Comparison of ENCODE assay signal across 7 mouse cellular contexts in genomic region chr2:27088071-27088644, GRCm38 (mm10). TPM values are rescaled to one million over a fixed set of nuclear protein-coding genes. Genes with fewer than 3 reads are reported as not detected.
DNase-seq lines count a peak whose midpoint lies in the region; ATAC-seq lines count a peak whose summit lies in the region.

No protein-coding gene starts in this region.

- H3K4me2 ChIP-seq in heart, embryonic 12.5 days = no peak overlapping the region
- no peak overlapping the region for H3K4me2 ChIP-seq in stomach, embryonic 16.5 days (ENCODE audit: low read depth, low read length)

- H3K36me3 ChIP-seq in heart, embryonic 12.5 days = peaks cover 5% of the 10 kb centered on the region; the same call in 1 of the 2 replicates
- no peaks in the 10 kb centered on the region for H3K36me3 ChIP-seq in stomach, embryonic 16.5 days (ENCODE audit: control insufficient read depth, insufficient read depth, low read length)

- peak; percentile 55; the same call in 1 of the 2 replicates for ATAC-seq in heart, embryonic 12.5 days (ENCODE audit: insufficient number of reproducible peaks, low FRiP score)
- ATAC-seq in stomach, embryonic 16.5 days (ENCODE audit: insufficient read depth, low FRiP score) = peak; percentile 62

- H3K27me3 ChIP-seq in heart, embryonic 12.5 days (replicated peaks) = no peaks in the 10 kb centered on the region
- H3K27me3 ChIP-seq in stomach, embryonic 16.5 days (ENCODE audit: control insufficient read depth, insufficient read depth, low read length) = no peaks in the 10 kb centered on the region

- peaks cover 57% of the 10 kb centered on the region for H3K4me1 ChIP-seq in heart, embryonic 12.5 days (replicated peaks)
- peaks cover 41% of the 10 kb centered on the region for H3K4me1 ChIP-seq in stomach, embryonic 16.5 days (ENCODE audit: control insufficient read depth, insufficient read depth, low read length)

- peak overlapping the region; percentile 48 for H3K27ac ChIP-seq in heart, embryonic 12.5 days (ENCODE audit: poor library complexity, severe bottlenecking)
- H3K27ac ChIP-seq in stomach, embryonic 16.5 days (ENCODE audit: low read length) = peak overlapping the region; percentile 81

- H3K9me3 ChIP-seq in heart, embryonic 12.5 days (replicated peaks) = no peaks in the 10 kb centered on the region
- H3K9me3 ChIP-seq in stomach, embryonic 16.5 days (replicated peaks; ENCODE audit: control insufficient read depth, low read length) = no peaks in the 10 kb centered on the region

- 55% methylated on average over 18 of the region's 18 CpGs for WGBS in heart, embryonic 12.5 days
- 33% methylated on average over 18 of the region's 18 CpGs for WGBS in stomach, embryonic 16.5 days

- no peak overlapping the region for H3K4me3 ChIP-seq in heart, embryonic 12.5 days
- H3K4me3 ChIP-seq in stomach, embryonic 16.5 days (replicated peaks; ENCODE audit: low read length) = no peak overlapping the region

- no peak overlapping the region for H3K9ac ChIP-seq in heart, embryonic 12.5 days
- H3K9ac ChIP-seq in stomach, embryonic 16.5 days (ENCODE audit: low read length) = no peak overlapping the region

- DNase-seq in adrenal gland, adult 18-20 months (ENCODE audit: low spot score in 2 of 2) = peak; percentile 23 to 55
- peak; percentile 73 for DNase-seq in adrenal gland, postnatal 10 days
- DNase-seq in kidney, postnatal 25 days = peak; percentile 78 to 91
- DNase-seq in layer of hippocampus, adult 8-10 months (ENCODE audit: low spot score in 2 of 2) = no peak
- no peak for DNase-seq in cerebellum, adult 9-10 months

RNA-seq across cellular contexts. Expression of gene Adamtsl2, which starts 9.0 kb away (rescaled TPM):
- total RNA-seq in adrenal gland, adult 18-20 months (2021) = 10 to 100 TPM; 20.4 to 23.7 TPM
- total RNA-seq in adrenal gland, postnatal 10 days (2021) = 10 to 100 TPM in 1 of 2 experiments, 1 to 10 TPM in 1; 8.1 to 15.9 TPM
- polyA plus RNA-seq in heart, embryonic 12.5 days (2016; fragmentation: Nextera tagmentation; extraction: Ambion mirVana) = 10.9 and 12.2 TPM in 2 replicates
- 3.6 and 4.0 TPM in 2 replicates for polyA plus RNA-seq in stomach, embryonic 16.5 days (2015; fragmentation: Nextera tagmentation; extraction: Ambion mirVana)
- 10 to 100 TPM in 2 of 4 experiments, 1 to 10 TPM in 2; 8.9 to 13.8 (median 11.1) TPM for total RNA-seq in layer of hippocampus, adult 8-10 months (2022)

RNA-seq across cellular contexts. Expression of gene Mymk, which starts 16.2 kb away (rescaled TPM):
- not detected for total RNA-seq in adrenal gland, adult 18-20 months (2021)
- total RNA-seq in adrenal gland, postnatal 10 days (2021) = 1 to 10 TPM in 1 of 2 experiments, under 1 TPM in 1; 0.45 to 2.7 TPM
- 0.17 and 0.18 TPM in 2 replicates for polyA plus RNA-seq in heart, embryonic 12.5 days (2016; fragmentation: Nextera tagmentation; extraction: Ambion mirVana)
- polyA plus RNA-seq in stomach, embryonic 16.5 days (2015; fragmentation: Nextera tagmentation; extraction: Ambion mirVana) = 0.60 and 9.8 TPM in 2 replicates
- total RNA-seq in layer of hippocampus, adult 8-10 months (2022) = 1 to 10 TPM in 3 of 4 experiments, under 1 TPM in 1; 0.54 to 2.7 (median 1.7) TPM

RNA-seq across cellular contexts. Expression of gene Fam163b, which starts 54.1 kb away (rescaled TPM):
- 1 to 10 TPM; 2.4 to 2.9 TPM for total RNA-seq in adrenal gland, adult 18-20 months (2021)
- 1 to 10 TPM; 2.0 TPM for total RNA-seq in adrenal gland, postnatal 10 days (2021)
- polyA plus RNA-seq in heart, embryonic 12.5 days (2016; fragmentation: Nextera tagmentation; extraction: Ambion mirVana) = 0.50 and 0.56 TPM in 2 replicates
- 0.04 and 0.10 TPM in 2 replicates for polyA plus RNA-seq in stomach, embryonic 16.5 days (2015; fragmentation: Nextera tagmentation; extraction: Ambion mirVana)
- 100 to 1,000 TPM in 2 of 4 experiments, 10 to 100 TPM in 2; 87.0 to 124 (median 100) TPM for total RNA-seq in layer of hippocampus, adult 8-10 months (2022)

Comparison
In these comparisons a context has a peak if more than half of its experiments do, and no peak if none do; other contexts are left out.
1. DNase-seq: peak in adrenal gland, adult 18-20 months (2 of 2), adrenal gland, postnatal 10 days (single experiment) and kidney, postnatal 25 days (2 of 2); none in layer of hippocampus, adult 8-10 months (0 of 2) and cerebellum, adult 9-10 months (single experiment).
2. RNA of gene Fam163b, which starts 54.1 kb away (total RNA-seq): 87.0 to 124 TPM in layer of hippocampus, adult 8-10 months; 2.4 to 2.9 TPM in adrenal gland, adult 18-20 months and 2.0 TPM in adrenal gland, postnatal 10 days; every median in the first group is over 10 times any median in the second.